Mouse (Mus musculus) forebrain, embryonic 10.5 days (tissue): Measurements from ENCODE around the gene Oas2. TPM values are rescaled to one million over a fixed set of nuclear protein-coding genes. Genes with fewer than 3 reads are reported as not detected.

Source experiments
- DNase-seq: peaks from one replicate; pipeline ENCODE4 v3.0.0-alpha.2; 2017; ENCODE audit warnings: low spot score; ENCODE audit errors: extremely low spot score
- H3K27ac ChIP-seq: fragments of 300-500 bp; sonication (generic); 2 replicates; pipeline ENCODE4 v1.5.1; 2016; ENCODE audit warnings: mild to moderate bottlenecking
- H3K27me3 ChIP-seq: fragments of 300-500 bp; sonication (generic); 2 replicates; pipeline ENCODE4 v1.6.1; 2016; ENCODE audit warnings: mild to moderate bottlenecking; ENCODE audit not compliant: poor library complexity, severe bottlenecking
- H3K36me3 ChIP-seq: fragments of 300-500 bp; sonication (generic); replicated peaks from 2 replicates; pipeline ENCODE4 v1.6.1; 2016; ENCODE audit warnings: mild to moderate bottlenecking, moderate library complexity
- H3K4me1 ChIP-seq: fragments of 300-500 bp; sonication (generic); 2 replicates; pipeline ENCODE4 v1.6.1; 2016
- H3K4me3 ChIP-seq: fragments of 300-500 bp; sonication (generic); 2 replicates; pipeline ENCODE4 v1.5.1; 2016; ENCODE audit warnings: mild to moderate bottlenecking, moderate library complexity
- H3K9me3 ChIP-seq: fragments of 300-500 bp; sonication (generic); 2 replicates; pipeline ENCODE4 v1.6.1; 2016; ENCODE audit warnings: mild to moderate bottlenecking, moderate library complexity
- WGBS: fragments of 180-500 bp; shearing (Covaris S2); methylation state at CpG from one replicate; pipeline ENCODE4 v1.1.7; 2016; 5-methylcytosine and 5-hydroxymethylcytosine counted together
- polyA plus RNA-seq: library from polyadenylated mRNA; unstranded; fragments of >200 nt; fragmentation: Nextera tagmentation; extraction: Ambion mirVana; gene quantifications from 2 replicates; pipeline ENCODE4 v1.2.1, GENCODE M21; 2016

The Oas2 gene
- polyA plus RNA-seq, 1 experiment from 2014 or later, result not detected

GRCm38 (mm10) chr5:120721005-120721404 is 28.6 kb downstream of the Oas2 start:
- H3K36me3 ChIP-seq, result no peaks in the 10 kb centered on the region
- DNase-seq, result no peak
- H3K27ac ChIP-seq, result no peak overlapping the region
- peaks cover 3% of the 10 kb centered on the region; the same call in 1 of the 2 replicates for H3K27me3 ChIP-seq
- no peak overlapping the region for H3K4me3 ChIP-seq
- H3K9me3 ChIP-seq, result no peaks in the 10 kb centered on the region
- 60% methylated on average over 7 of the region's 7 CpGs for WGBS
- H3K4me1 ChIP-seq, result peaks cover 14% of the 10 kb centered on the region

- no peaks in the 10 kb centered on the region for H3K36me3 ChIP-seq
- H3K27ac ChIP-seq, result no peak overlapping the region
- H3K27me3 ChIP-seq, result peaks cover 24% of the 10 kb centered on the region
- H3K4me1 ChIP-seq, result peaks cover 9% of the 10 kb centered on the region; the same call in 1 of the 2 replicates
- no peak overlapping the region for H3K4me3 ChIP-seq
- no peaks in the 10 kb centered on the region for H3K9me3 ChIP-seq
- no peak for DNase-seq
- 57% methylated on average over 15 of the region's 15 CpGs for WGBS
Measured at GRCm38 (mm10) chr5:120718600-120719378, 30.9 kb downstream of the Oas2 start.

- H3K9me3 ChIP-seq, result no peaks in the 10 kb centered on the region
- H3K4me3 ChIP-seq, result no peak overlapping the region
- H3K27me3 ChIP-seq, result peaks cover 41% of the 10 kb centered on the region
- WGBS, result 84% methylated on average over 10 of the region's 10 CpGs
- H3K27ac ChIP-seq, result no peak overlapping the region
- H3K4me1 ChIP-seq, result peaks cover 12% of the 10 kb centered on the region; the same call in 1 of the 2 replicates
- DNase-seq, result no peak
- H3K36me3 ChIP-seq, result no peaks in the 10 kb centered on the region
Measured at GRCm38 (mm10) chr5:120717136-120717535, 32.5 kb downstream of the Oas2 start.

GRCm38 (mm10) chr5:120714314-120714713 is 35.3 kb downstream of the Oas2 start:
- WGBS, result 4% methylated on average over 16 of the region's 16 CpGs
- Histone ChIP-seq H3K4me1 (peaks cover 38% of the 10 kb centered on the region), H3K9me3 (no peaks in the 10 kb centered on the region), H3K4me3 (no peak overlapping the region), H3K36me3 (no peaks in the 10 kb centered on the region), H3K27me3 (peaks cover 69% of the 10 kb centered on the region), H3K27ac (no peak overlapping the region)
- DNase-seq, result peak; percentile 75

- peaks cover 85% of the 10 kb centered on the region for H3K27me3 ChIP-seq
Measured at GRCm38 (mm10) chr5:120712721-120713120, 36.9 kb downstream of the Oas2 start.

GRCm38 (mm10) chr5:120711827-120712226 is 37.8 kb downstream of the Oas2 start, which contains the start of gene Dtx1:
Dtx1 (minus strand) TSS chr5:120711927.
- Histone ChIP-seq H3K9me3 (no peaks in the 10 kb centered on the region), H3K4me1 (peaks cover 38% of the 10 kb centered on the region), H3K36me3 (no peaks in the 10 kb centered on the region), H3K27ac (peak within 1 kb of the TSS; percentile 75), H3K4me3 (peak within 1 kb of the TSS; percentile 64), H3K27me3 (peaks cover 94% of the 10 kb centered on the region)
- 32% methylated on average over 3 of the region's 3 CpGs for WGBS
- DNase-seq, result no peak

More at GRCm38 (mm10) chr5:120712721-120713120, 36.9 kb downstream of the Oas2 start:
- Histone ChIP-seq H3K4me3 (no peak overlapping the region), H3K36me3 (no peaks in the 10 kb centered on the region), H3K27ac (no peak overlapping the region), H3K4me1 (peaks cover 34% of the 10 kb centered on the region), H3K9me3 (no peaks in the 10 kb centered on the region)
- no peak for DNase-seq
- WGBS, result 75% methylated on average over 8 of the region's 8 CpGs

- WGBS, result 2% methylated on average over 43 of the region's 43 CpGs
- H3K4me3 ChIP-seq, result peak overlapping the region; percentile 64
- no peak for DNase-seq
- H3K27me3 ChIP-seq, result peaks cover 98% of the 10 kb centered on the region
- H3K36me3 ChIP-seq, result no peaks in the 10 kb centered on the region
- no peaks in the 10 kb centered on the region for H3K9me3 ChIP-seq
- 0 out of 2 replicates have a peak overlapping the region, but pooled peaks have one; percentile 75 for H3K27ac ChIP-seq
- peaks cover 42% of the 10 kb centered on the region for H3K4me1 ChIP-seq
Measured at GRCm38 (mm10) chr5:120711416-120711815, 38.2 kb downstream of the Oas2 start.

- H3K4me1 ChIP-seq, result peaks cover 48% of the 10 kb centered on the region
- no peaks in the 10 kb centered on the region for H3K36me3 ChIP-seq
- WGBS, result under 1% methylated on average over 34 of the region's 34 CpGs
- DNase-seq, result no peak
- H3K27ac ChIP-seq, result peak overlapping the region; percentile 75
- H3K9me3 ChIP-seq, result no peaks in the 10 kb centered on the region
- peaks cover 98% of the 10 kb centered on the region for H3K27me3 ChIP-seq
- peak overlapping the region; percentile 64 for H3K4me3 ChIP-seq
Measured at GRCm38 (mm10) chr5:120710826-120711248, 38.8 kb downstream of the Oas2 start.

GRCm38 (mm10) chr5:120710161-120710825 is 39.4 kb downstream of the Oas2 start:
- Histone ChIP-seq H3K27ac (peak overlapping the region; percentile 75), H3K27me3 (peaks cover 99% of the 10 kb centered on the region)
- WGBS, result 3% methylated on average over 40 of the region's 40 CpGs

GRCm38 (mm10) chr5:120706976-120707375 is 42.7 kb downstream of the Oas2 start:
- no peak for DNase-seq
- H3K4me1 ChIP-seq, result peaks cover 57% of the 10 kb centered on the region

More at GRCm38 (mm10) chr5:120710161-120710825, 39.4 kb downstream of the Oas2 start:
- Histone ChIP-seq H3K9me3 (no peaks in the 10 kb centered on the region), H3K4me3 (peak overlapping the region; percentile 64), H3K36me3 (no peaks in the 10 kb centered on the region), H3K4me1 (peaks cover 48% of the 10 kb centered on the region)
- peak; percentile 42 for DNase-seq

GRCm38 (mm10) chr5:120706541-120706940 is 43.1 kb downstream of the Oas2 start:
- peak overlapping the region; percentile 80 for H3K27ac ChIP-seq
- peaks cover 93% of the 10 kb centered on the region for H3K27me3 ChIP-seq
- H3K9me3 ChIP-seq, result no peaks in the 10 kb centered on the region
- H3K36me3 ChIP-seq, result no peaks in the 10 kb centered on the region
- peak; percentile 47 for DNase-seq
- H3K4me1 ChIP-seq, result peaks cover 54% of the 10 kb centered on the region
- WGBS, result 8% methylated on average over 16 of the region's 16 CpGs
- peak overlapping the region; percentile 50 for H3K4me3 ChIP-seq

More at GRCm38 (mm10) chr5:120706976-120707375, 42.7 kb downstream of the Oas2 start:
- Histone ChIP-seq H3K36me3 (no peaks in the 10 kb centered on the region), H3K4me3 (peak overlapping the region; percentile 50), H3K9me3 (no peaks in the 10 kb centered on the region), H3K27ac (peak overlapping the region; percentile 80), H3K27me3 (peaks cover 95% of the 10 kb centered on the region)
- WGBS, result 41% methylated on average over 13 of the region's 13 CpGs

GRCm38 (mm10) chr5:120704421-120704820 is 45.2 kb downstream of the Oas2 start:
- Histone ChIP-seq H3K27ac (no peak overlapping the region), H3K4me3 (no peak overlapping the region), H3K36me3 (no peaks in the 10 kb centered on the region), H3K4me1 (peaks cover 39% of the 10 kb centered on the region), H3K9me3 (no peaks in the 10 kb centered on the region), H3K27me3 (peaks cover 93% of the 10 kb centered on the region)
- DNase-seq, result no peak
- 58% methylated on average over 6 of the region's 6 CpGs for WGBS

GRCm38 (mm10) chr5:120703660-120704059 is 46.0 kb downstream of the Oas2 start:
- Histone ChIP-seq H3K4me1 (peaks cover 43% of the 10 kb centered on the region), H3K9me3 (no peaks in the 10 kb centered on the region), H3K4me3 (no peak overlapping the region), H3K36me3 (no peaks in the 10 kb centered on the region), H3K27ac (no peak overlapping the region), H3K27me3 (peaks cover 93% of the 10 kb centered on the region)
- 86% methylated on average over 3 of the region's 3 CpGs for WGBS
- DNase-seq, result no peak
